Mouse (Mus musculus) CH12F3 (cell line): ENCODE results near the gene Hist2h2ab.
"Not testable (repeated sequence)": the region's sequence is repeated elsewhere in the genome, so short reads cannot be mapped to it uniquely, and the experiment has no call there.

ENCODE experiments used
- in situ Hi-C: fragments of 300-500 bp; cut with MboI; formaldehyde crosslinking; loops from 2 replicates; pipeline ENCODE4 v1.14.3; 2020; ENCODE audit warnings: low sequenced_read_pairs

The Hist2h2ab gene

DNA sequence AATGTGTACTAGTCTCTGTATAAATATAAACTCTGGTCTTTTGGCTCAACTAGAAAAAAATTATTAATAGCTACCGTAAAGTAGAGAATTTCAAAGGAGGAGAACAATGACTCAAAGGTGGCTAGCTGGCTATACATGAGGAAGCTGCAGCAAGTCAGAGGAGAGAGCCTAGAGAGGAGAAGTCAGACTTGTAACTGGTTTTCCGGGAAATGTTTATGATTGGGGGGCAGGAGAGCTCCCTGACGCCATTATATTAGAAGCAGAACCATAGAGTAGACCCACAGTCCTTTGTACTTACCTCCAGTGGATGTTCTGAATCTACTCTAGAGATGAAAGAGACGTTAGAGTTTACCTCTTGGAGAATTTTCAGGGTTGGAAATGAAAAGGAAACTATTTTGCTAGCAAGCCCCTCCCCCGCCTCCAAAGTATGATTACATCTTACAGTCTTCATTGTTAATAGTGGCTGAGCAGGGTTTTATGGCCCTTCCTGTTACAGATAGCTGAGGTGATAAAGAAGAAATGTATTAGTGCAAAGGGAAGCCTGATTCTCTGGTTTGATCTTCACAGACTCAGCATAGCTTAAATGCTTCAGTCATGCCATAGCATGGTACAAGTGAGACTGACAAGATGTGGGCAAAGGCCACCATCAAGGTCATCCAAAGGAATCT, 36.4 kb downstream of the Hist2h2ab start:
- in situ Hi-C loops = no loop called here

DNA sequence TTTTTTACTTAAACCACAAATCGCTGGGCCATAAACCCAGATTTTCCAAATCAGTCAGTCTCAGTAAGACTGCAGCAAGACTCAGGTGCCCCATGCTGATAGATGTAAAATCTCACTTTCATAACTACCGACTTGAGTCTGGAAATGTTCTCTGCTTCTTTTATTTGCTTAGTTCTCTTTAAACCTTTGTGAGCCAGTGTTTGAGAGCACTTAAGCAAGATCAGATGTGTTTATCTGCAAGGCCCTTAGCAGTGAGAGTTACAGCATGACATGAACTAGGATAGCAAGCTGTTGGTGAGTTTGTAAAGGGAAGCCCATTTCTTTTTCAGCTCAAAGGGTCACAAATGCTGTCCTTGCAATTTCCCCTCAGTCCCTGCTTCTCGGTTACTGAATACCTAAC, 37.5 kb downstream of the Hist2h2ab start:
- in situ Hi-C loops = no loop called here

DNA sequence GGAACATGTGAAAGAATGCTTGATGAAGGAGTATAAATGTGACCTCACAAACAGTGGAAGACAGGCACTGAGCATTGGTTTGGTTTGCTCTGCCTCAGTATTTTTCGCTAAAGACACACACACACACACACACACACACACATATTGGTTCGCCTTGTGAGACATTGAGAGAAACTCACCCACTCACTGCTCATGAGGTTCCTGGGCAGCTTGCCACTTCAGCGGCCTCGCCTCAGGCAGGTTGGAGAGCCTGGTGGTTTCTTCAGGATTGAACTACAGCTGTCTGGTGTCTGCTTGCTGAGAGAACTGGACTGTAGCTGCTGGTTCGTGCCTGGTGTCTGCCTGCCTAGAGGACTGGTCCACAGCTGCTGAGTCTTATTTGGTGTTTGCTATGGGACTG, 40.6 kb downstream of the Hist2h2ab start:
- in situ Hi-C loops = no loop called here

DNA sequence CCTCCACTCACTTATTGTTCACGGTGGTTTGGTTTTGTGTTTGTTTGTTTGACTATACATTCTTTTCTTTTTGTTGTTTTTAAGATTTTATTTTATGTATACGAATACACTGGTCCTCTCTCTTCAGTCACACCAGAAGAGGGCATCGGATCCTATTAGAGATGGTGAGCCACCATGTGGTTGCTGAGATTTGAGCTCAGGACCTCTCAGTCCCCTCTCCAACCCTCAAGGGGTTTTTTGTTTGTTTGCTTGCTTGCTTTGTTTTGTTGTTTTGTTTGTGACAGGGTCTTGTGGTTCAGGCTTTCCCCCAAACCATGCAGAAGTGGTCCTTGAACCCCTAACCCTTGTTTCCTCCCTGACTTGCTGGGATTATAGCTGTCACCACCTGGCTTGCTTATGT, 42.0 kb downstream of the Hist2h2ab start:
- in situ Hi-C loops = no loop called here

GRCm38 (mm10) chr3:96262216-96262875, 42.7 kb downstream of the Hist2h2ab start:
- in situ Hi-C loops = no loop called here

DNA sequence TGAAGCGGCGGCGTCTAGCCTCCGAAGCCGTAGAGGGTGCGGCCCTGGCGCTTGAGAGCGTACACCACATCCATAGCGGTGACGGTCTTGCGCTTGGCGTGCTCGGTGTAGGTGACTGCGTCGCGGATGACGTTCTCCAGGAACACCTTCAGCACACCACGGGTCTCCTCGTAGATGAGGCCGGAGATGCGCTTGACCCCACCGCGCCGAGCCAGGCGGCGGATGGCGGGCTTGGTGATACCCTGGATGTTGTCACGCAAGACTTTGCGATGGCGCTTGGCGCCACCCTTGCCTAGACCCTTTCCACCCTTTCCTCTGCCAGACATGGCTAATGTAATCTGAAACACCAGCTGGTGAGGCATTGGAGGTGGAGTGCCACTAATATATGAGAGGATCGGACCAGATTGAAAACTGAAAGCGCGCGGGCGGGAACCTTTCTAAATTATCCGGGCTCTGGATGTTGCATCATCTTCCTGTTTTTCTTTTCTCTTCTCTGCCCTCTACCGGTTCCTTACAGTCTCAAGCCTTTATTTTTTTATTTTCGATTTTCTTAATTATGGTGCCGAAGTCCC, 43.4 kb downstream of the Hist2h2ab start, which contains the start of gene Hist2h4:
Gene Hist2h4, minus strand, starts transcription at position 333 of the 572 bp plus-strand sequence.
- in situ Hi-C loops = no loop called here

GRCm38 (mm10) chr3:96263558-96264403, 44.1 kb downstream of the Hist2h2ab start:
- in situ Hi-C loops = no loop called here

DNA sequence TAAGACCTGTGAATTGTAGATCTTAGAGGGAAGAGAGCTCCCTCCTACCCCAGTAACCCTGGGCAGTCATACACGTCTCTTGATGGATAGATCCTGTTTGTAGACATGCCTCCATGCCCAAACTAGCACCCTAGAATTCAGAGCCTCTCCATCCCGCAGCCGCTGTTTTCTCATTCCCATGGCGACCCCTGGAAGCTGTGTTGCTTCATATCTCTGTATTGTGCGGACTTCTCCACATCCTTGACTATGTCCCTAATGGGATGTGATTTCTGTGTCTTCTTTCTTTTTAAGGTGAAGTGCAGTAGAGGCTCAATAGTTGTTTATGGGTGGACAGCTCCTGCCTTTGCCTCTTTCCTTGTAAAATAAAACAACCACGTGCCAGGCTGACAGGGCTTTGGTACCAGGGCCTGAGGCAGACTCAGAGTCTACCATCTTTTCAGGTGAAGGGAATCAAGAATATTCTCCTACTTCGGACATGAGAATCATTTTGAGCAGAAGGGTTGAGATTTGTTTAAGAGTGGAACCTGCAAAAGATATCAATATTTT, 44.8 kb downstream of the Hist2h2ab start:
- in situ Hi-C loops = no loop called here

DNA sequence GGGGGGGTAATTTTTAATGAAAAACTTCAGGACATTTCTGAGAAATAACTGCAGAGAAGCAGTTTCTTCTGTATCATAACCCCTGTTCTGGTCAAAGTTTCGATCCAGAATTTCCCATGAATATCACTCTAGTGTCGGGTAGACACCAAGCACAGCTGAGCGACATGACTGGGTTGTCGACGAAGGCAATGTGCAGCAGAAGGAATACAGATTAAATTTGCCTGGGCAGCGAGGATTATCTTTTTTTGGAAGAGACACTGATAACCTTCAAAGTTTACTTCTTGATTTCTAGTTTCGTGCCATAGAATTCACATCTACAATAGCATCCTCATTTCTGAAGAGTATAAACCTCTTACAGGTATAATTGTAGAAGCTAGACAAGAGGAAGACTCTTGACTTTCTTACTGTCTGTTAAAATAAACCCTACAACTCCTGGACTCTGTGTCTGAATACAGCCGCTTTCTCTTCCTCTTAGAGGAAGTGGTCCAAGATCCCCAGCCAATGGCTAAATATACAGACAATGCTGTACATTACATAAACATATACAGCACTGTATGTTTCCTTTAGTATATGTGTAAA, 46.6 kb downstream of the Hist2h2ab start:
- in situ Hi-C loops = no loop called here

- in situ Hi-C loops = no loop called here
Observed at GRCm38 (mm10) chr3:96267541-96267940, 47.9 kb downstream of the Hist2h2ab start.

- in situ Hi-C loops = no loop called here
Observed at GRCm38 (mm10) chr3:96268051-96268775, 48.5 kb downstream of the Hist2h2ab start, which contains the start of gene Hist2h3b. Gene Hist2h3b, plus strand, starts transcription at chr3:96268654.

GRCm38 (mm10) chr3:96268776-96269378, 49.2 kb downstream of the Hist2h2ab start:
- in situ Hi-C loops = not testable (repeated sequence)
